31 mouse cellular contexts compared by ENCODE assay signal in the genomic region with DNA sequence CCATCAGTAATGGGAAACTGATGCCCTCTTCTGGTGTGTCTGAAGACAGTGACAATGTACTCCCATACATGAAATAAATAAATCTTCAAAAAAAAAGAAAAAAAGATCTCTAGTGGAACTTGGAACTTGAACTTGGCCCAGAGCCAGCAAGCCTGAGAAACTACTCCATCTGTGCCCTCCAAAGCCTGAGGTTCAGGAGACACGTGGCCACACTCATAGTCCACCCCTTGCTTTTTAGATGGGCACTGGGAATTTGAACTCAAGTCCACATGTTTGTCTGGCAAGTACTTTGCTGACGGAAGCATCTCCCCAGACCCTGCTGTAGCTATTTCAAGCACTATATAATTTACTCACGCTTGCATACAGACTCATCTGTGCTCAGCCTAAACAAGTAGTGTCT. TPM values are rescaled to one million over a fixed set of nuclear protein-coding genes. Genes with fewer than 3 reads are reported as not detected.
DNase-seq lines count a peak whose midpoint lies in the region; ATAC-seq lines count a peak whose summit lies in the region.
"Had no signal": no experiment of that assay in that cellular context is flagged by ENCODE, and none has a peak within 500 bp of the region (broad histone marks: within the 10 kb centered on the region; RNA-seq: fewer than 3 reads in every experiment).

No protein-coding gene starts in this region.

- no peak overlapping the region for H3K4me3 ChIP-seq in kidney, embryonic 14.5 days (ENCODE audit: low read length)
- H3K4me3 ChIP-seq: embryonic facial prominence, embryonic 13.5 days; forebrain, embryonic 10.5 days; heart, embryonic 15.5 days; hindbrain, embryonic 13.5 days; midbrain, embryonic 10.5 days; myocyte; neural tube, embryonic 12.5 days had no signal

- ATAC-seq in kidney, embryonic 14.5 days (ENCODE audit: low FRiP score, low TSS enrichment), result no peak
- ATAC-seq: forebrain, embryonic 16.5 days; intestine, embryonic 16.5 days; midbrain, embryonic 16.5 days had no signal

- no peak overlapping the region for H3K27ac ChIP-seq in kidney, embryonic 14.5 days (ENCODE audit: low read depth, low read length)
- H3K27ac ChIP-seq: embryonic facial prominence, embryonic 13.5 days; forebrain, embryonic 10.5 days; hindbrain, embryonic 13.5 days; liver, embryonic 14.5 days; midbrain, embryonic 10.5 days; neural tube, embryonic 12.5 days had no signal

- no peaks in the 10 kb centered on the region for H3K9me3 ChIP-seq in kidney, embryonic 14.5 days (ENCODE audit: control insufficient read depth, low read length)
- H3K9me3 ChIP-seq: embryonic facial prominence, embryonic 13.5 days; forebrain, embryonic 10.5 days; G1E; heart, embryonic 15.5 days; hindbrain, embryonic 13.5 days; midbrain, embryonic 10.5 days; neural tube, embryonic 12.5 days had no signal

- peak; percentile 37 for DNase-seq in adrenal gland, postnatal 14 days
- DNase-seq in adrenal gland, postnatal 10 days, result no peak
- peak; percentile 69 for DNase-seq in kidney, adult 11 months
- peak; percentile 34 for DNase-seq in lung, postnatal 36 days
- no peak for DNase-seq in lung, postnatal 25 days (ENCODE audit: low spot score)
- DNase-seq in right cerebral cortex, postnatal 25 days, result no peak
- no peak for DNase-seq in ovary, postnatal 36 days (ENCODE audit: low spot score)
- DNase-seq: adrenal gland, adult 8-10 months; cerebellum, adult 11 months; cerebellum, adult 9-11 months; gastrocnemius, postnatal 10 days; heart, postnatal 4 days; lung, adult 2 months; lung, postnatal 10 days; thymus, adult 2 months; thymus, postnatal 36 days had no signal

- no peak overlapping the region for H3K4me2 ChIP-seq in kidney, embryonic 14.5 days (replicated peaks; ENCODE audit: low read depth, low read length)
- H3K4me2 ChIP-seq: embryonic facial prominence, embryonic 13.5 days; heart, embryonic 15.5 days; hindbrain, embryonic 13.5 days; neural tube, embryonic 12.5 days had no signal

- WGBS in kidney, embryonic 14.5 days, result 83% methylated on average over 3 of the region's 3 CpGs

- H3K4me1 ChIP-seq in kidney, embryonic 14.5 days (ENCODE audit: control insufficient read depth, insufficient read depth, low read length), result peaks cover 6% of the 10 kb centered on the region; the same call in 1 of the 2 replicates

- no peak overlapping the region for H3K9ac ChIP-seq in kidney, embryonic 14.5 days (ENCODE audit: low read depth, low read length)
- H3K9ac ChIP-seq: embryonic facial prominence, embryonic 13.5 days; heart, embryonic 15.5 days; hindbrain, embryonic 13.5 days; liver, embryonic 14.5 days; neural tube, embryonic 12.5 days had no signal

- no peaks in the 10 kb centered on the region for H3K36me3 ChIP-seq in kidney, embryonic 14.5 days (ENCODE audit: control insufficient read depth, insufficient read depth, low read length)
- H3K36me3 ChIP-seq: embryonic facial prominence, embryonic 13.5 days; forebrain, embryonic 10.5 days; heart, embryonic 15.5 days; hindbrain, embryonic 13.5 days; midbrain, embryonic 10.5 days; neural tube, embryonic 12.5 days had no signal

- no peaks in the 10 kb centered on the region for H3K27me3 ChIP-seq in kidney, embryonic 14.5 days (ENCODE audit: control insufficient read depth, insufficient read depth, low read length)
- H3K27me3 ChIP-seq: embryonic facial prominence, embryonic 13.5 days; heart, embryonic 15.5 days had no signal

RNA-seq across cellular contexts. Expression of a gene that starts 19.3 kb away (rescaled TPM):
- total RNA-seq in adrenal gland, postnatal 14 days (2021), result 17.8 and 24.5 TPM in 2 replicates
- 10 to 100 TPM; 11.9 to 24.0 TPM for total RNA-seq in adrenal gland, postnatal 10 days (2021)
- 1.9 and 3.9 TPM in 2 replicates for polyA plus RNA-seq in kidney, embryonic 14.5 days (2014; fragmentation: Nextera tagmentation; extraction: Ambion mirVana)

RNA-seq across cellular contexts. Expression of a gene that starts 27.8 kb away (rescaled TPM):
- 0.11 TPM in 2 replicates for total RNA-seq in adrenal gland, postnatal 14 days (2021)
- total RNA-seq in adrenal gland, postnatal 10 days (2021), result under 1 TPM; 0.21 to 0.33 TPM
- 0.06 and 0.19 TPM in 2 replicates for polyA plus RNA-seq in kidney, embryonic 14.5 days (2014; fragmentation: Nextera tagmentation; extraction: Ambion mirVana)

RNA-seq across cellular contexts. Expression of a gene that starts 27.8 kb away (rescaled TPM):
- 17.0 and 22.3 TPM in 2 replicates for total RNA-seq in adrenal gland, postnatal 14 days (2021)
- 10 to 100 TPM; 18.9 to 25.7 TPM for total RNA-seq in adrenal gland, postnatal 10 days (2021)
- polyA plus RNA-seq in kidney, embryonic 14.5 days (2014; fragmentation: Nextera tagmentation; extraction: Ambion mirVana), result 17.8 and 22.1 TPM in 2 replicates

RNA-seq across cellular contexts. Expression of a gene that starts 58.2 kb away (rescaled TPM):
- total RNA-seq in adrenal gland, postnatal 14 days (2021), result 0.22 and 0.30 TPM in 2 replicates
- total RNA-seq in adrenal gland, postnatal 10 days (2021), result 1 to 10 TPM; 3.1 to 7.4 TPM
- not detected in 2 replicates for polyA plus RNA-seq in kidney, embryonic 14.5 days (2014; fragmentation: Nextera tagmentation; extraction: Ambion mirVana)
- total RNA-seq: common myeloid progenitor, adult 5-6 weeks; megakaryocyte progenitor cell, adult 5-6 weeks had no signal
- polyA plus RNA-seq: forebrain, embryonic 10.5 days; forebrain, embryonic 16.5 days; G1E; liver, embryonic 14.5 days; midbrain, embryonic 10.5 days; midbrain, embryonic 16.5 days had no signal

Comparison
In these comparisons a context has a peak if more than half of its experiments do, and no peak if none do; other contexts are left out.
1. DNase-seq: peak in adrenal gland, postnatal 14 days (single experiment), kidney, adult 11 months (single experiment) and lung, postnatal 36 days (single experiment); none in adrenal gland, postnatal 10 days (single experiment), lung, postnatal 25 days (single experiment), right cerebral cortex, postnatal 25 days (single experiment) and ovary, postnatal 36 days (single experiment).